Mouse (Mus musculus): Measurements from ENCODE around the gene Mfsd12.

Gene Mfsd12

GRCm38 (mm10) chr10:81382039-81382438, 24.7 kb downstream of the Mfsd12 start:
- no peak for DNase-seq (ENCODE audit: low read depth, low spot score)

- peak; percentile 100 for DNase-seq (ENCODE audit: low read depth, low spot score)
Measured at GRCm38 (mm10) chr10:81383802-81384604, 26.7 kb downstream of the Mfsd12 start, which contains the start of the genes Dohh and Gm48551. Gene Dohh (plus strand): TSS chr10:81384428. Gene Gm48551 (plus strand): TSS chr10:81384466.

GRCm38 (mm10) chr10:81384605-81384982, 27.3 kb downstream of the Mfsd12 start:
- no peak for DNase-seq (ENCODE audit: low read depth, low spot score)

- peak; percentile 64 for DNase-seq (ENCODE audit: low read depth, low spot score)
Measured at GRCm38 (mm10) chr10:81385603-81386306, 28.5 kb downstream of the Mfsd12 start.

- DNase-seq (ENCODE audit: low read depth, low spot score) = no peak
Measured at GRCm38 (mm10) chr10:81387716-81388115, 30.4 kb downstream of the Mfsd12 start.

GRCm38 (mm10) chr10:81388505-81389055, 31.3 kb downstream of the Mfsd12 start, which contains the start of gene Gm48552:
Gene Gm48552 (plus strand): TSS chr10:81389005.
- no peak for DNase-seq (ENCODE audit: low read depth, low spot score)

- no peak for DNase-seq (ENCODE audit: low read depth, low spot score)
Measured at GRCm38 (mm10) chr10:81389373-81389772, 32.1 kb downstream of the Mfsd12 start.

- peak; percentile 71 for DNase-seq (ENCODE audit: low read depth, low spot score)
Measured at GRCm38 (mm10) chr10:81389801-81390677, 32.7 kb downstream of the Mfsd12 start.

GRCm38 (mm10) chr10:81390678-81390965, 33.3 kb downstream of the Mfsd12 start:
- DNase-seq (ENCODE audit: low read depth, low spot score) = no peak

- no peak for DNase-seq (ENCODE audit: low read depth, low spot score)
Measured at GRCm38 (mm10) chr10:81392270-81392669, 35.0 kb downstream of the Mfsd12 start.

- no peak for DNase-seq (ENCODE audit: low read depth, low spot score)
Measured at GRCm38 (mm10) chr10:81392781-81393185, 35.5 kb downstream of the Mfsd12 start, which contains the start of gene Smim24. Gene Smim24 (plus strand): TSS chr10:81393051.

- DNase-seq (ENCODE audit: low read depth, low spot score) = no peak
Measured at GRCm38 (mm10) chr10:81393456-81394063, 36.3 kb downstream of the Mfsd12 start.

GRCm38 (mm10) chr10:81395127-81395526, 37.8 kb downstream of the Mfsd12 start:
- peak; percentile 85 for DNase-seq (ENCODE audit: low read depth, low spot score)

GRCm38 (mm10) chr10:81395865-81396264, 38.6 kb downstream of the Mfsd12 start:
- no peak for DNase-seq (ENCODE audit: low read depth, low spot score)

GRCm38 (mm10) chr10:81396749-81397148, 39.5 kb downstream of the Mfsd12 start:
- no peak for DNase-seq (ENCODE audit: low read depth, low spot score)

GRCm38 (mm10) chr10:81399296-81399695, 42.0 kb downstream of the Mfsd12 start:
- DNase-seq (ENCODE audit: low read depth, low spot score) = no peak

GRCm38 (mm10) chr10:81399798-81400308, 42.6 kb downstream of the Mfsd12 start:
- no peak for DNase-seq (ENCODE audit: low read depth, low spot score)

- no peak for DNase-seq (ENCODE audit: low read depth, low spot score)
Measured at GRCm38 (mm10) chr10:81400371-81401204, 43.3 kb downstream of the Mfsd12 start.

- peak; percentile 76 for DNase-seq (ENCODE audit: low read depth, low spot score)
Measured at GRCm38 (mm10) chr10:81401205-81401520, 43.9 kb downstream of the Mfsd12 start.
